Mouse (Mus musculus) ovary, postnatal 14 days (tissue): ENCODE data around the gene Tusc2.
"Not testable (repeated sequence)": the region's sequence is repeated elsewhere in the genome, so short reads cannot be mapped to it uniquely, and the experiment has no call there.

Source experiments
- DNase-seq: peaks from one replicate; pipeline ENCODE4 v3.0.0; 2022; ENCODE audit warnings: low spot score

Tusc2 gene

GRCm38 (mm10) chr9:107545199-107545598 is 17.9 kb upstream of the Tusc2 start:
- no peak for DNase-seq

- DNase-seq = peak; percentile 76
These were observed 17.5 kb upstream of the Tusc2 start for GRCm38 (mm10) chr9:107545602-107546001.

DNA sequence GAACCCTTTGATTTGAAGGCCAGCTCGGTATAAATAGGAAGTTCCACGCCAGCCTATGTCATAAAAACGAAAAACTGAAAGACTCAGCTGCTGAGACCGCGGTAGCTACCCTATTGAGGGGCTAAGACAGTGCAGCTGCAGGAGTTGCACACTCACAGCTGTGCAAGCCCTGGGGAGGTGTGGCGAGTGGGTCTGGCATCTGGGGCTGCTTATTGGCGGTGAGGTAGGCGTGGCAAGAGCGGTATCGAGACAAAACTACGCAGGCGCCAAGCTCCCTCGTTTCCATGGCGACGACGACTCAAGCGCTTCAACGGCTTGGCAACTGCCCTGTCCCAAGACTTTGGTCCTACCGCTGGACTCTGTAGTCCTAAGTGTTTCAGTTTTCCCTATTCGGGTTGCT is 16.0 kb upstream of the Tusc2 start, which contains the start of gene Zmynd10:
Gene Zmynd10, plus strand, starts transcription at position 273 of the 400 bp plus-strand sequence.
- peak; percentile 85 for DNase-seq

- DNase-seq = no peak
These were observed 15.1 kb upstream of the Tusc2 start for GRCm38 (mm10) chr9:107547957-107548356.

- DNase-seq = no peak
These were observed 14.2 kb upstream of the Tusc2 start for GRCm38 (mm10) chr9:107548820-107549219.

DNA sequence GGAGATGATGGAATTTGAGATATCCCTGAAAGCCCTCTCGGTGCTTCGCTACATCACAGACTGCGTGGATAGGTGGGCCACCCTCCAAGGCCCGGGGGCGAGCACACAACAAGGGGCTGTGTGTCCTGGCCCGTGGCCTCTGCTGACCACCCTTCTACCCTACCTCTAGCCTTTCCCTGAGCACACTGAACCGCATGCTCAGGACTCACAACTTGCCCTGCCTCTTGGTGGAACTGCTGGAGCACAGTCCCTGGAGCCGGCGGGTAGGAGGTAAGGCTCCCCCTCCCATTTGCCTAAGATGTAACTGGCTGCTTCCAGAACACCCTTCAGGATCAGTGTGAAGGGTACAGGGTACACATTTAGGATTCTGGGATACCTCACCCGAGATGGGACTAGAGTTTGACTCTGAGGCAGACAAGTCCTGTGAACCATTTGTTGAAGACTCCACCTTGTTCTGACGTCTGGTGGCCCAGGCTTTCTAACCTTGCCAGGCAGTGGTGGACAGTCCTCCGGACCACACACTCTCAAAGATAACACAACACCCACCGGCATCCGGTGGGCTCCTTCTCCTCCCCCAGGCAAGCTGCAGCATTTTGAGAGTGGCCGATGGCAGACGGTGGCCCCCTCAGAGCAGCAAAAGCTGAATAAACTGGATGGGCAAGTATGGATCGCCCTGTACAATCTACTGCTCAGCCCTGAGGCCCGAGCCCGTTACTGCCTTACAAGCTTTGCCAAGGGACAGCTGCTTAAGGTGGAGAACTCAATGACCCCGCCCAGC is 13.6 kb upstream of the Tusc2 start:
- no peak for DNase-seq

DNA sequence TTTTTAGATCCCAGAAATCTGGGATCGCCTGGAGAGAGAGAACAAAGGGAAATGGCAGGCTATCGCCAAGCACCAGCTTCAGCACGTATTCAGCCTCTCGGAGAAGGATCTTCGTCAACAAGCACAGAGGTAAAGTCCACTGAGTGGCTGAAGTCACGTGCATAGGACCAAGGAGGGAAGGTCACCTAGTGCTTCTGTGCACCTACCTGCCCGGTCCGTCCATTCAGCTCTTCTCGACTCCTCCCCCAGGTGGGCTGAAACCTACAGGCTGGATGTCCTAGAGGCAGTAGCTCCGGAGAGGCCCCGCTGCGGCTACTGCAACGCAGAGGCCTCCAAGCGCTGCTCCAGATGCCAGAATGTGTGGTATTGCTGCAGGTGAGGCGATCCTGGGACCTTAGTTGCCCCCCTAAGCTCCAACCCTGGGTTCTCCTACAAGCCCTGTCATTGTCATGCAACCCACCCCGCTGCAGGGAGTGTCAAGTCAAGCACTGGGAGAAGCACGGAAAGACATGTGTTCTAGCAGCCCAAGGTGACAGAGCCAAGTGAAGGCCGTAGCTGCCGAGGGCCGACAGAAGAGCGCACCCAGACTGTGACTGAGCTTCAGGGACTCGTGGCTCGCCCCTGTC is 12.5 kb upstream of the Tusc2 start:
- DNase-seq = no peak

GRCm38 (mm10) chr9:107551117-107551889 is 11.8 kb upstream of the Tusc2 start, which contains the start of gene Rassf1:
Rassf1 (plus strand) TSS chr9:107551555.
- DNase-seq = peak; percentile 52

DNA sequence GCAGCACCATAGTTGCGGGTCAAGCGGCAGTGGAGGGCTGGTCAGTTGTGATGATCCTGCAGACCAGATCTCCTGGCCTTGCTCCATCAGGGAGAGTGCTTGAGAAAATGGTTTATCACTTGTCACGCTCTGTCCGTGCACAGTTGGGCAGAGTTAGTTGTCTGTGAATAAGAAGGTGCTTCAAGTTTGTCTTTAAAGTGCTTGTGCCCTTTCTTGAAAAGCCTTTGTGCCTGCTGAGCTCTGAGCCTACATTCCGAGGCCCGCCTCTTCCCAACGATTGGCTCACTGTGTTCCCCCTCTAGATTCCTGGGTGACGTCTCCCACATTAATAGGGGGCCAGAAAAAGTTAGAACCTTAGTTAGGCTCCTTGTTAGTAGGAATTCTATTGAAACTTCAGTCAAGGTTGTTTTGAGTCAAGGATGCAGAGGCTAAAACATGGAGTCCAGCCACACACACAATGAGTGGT is 11.1 kb upstream of the Tusc2 start:
- no peak for DNase-seq

DNA sequence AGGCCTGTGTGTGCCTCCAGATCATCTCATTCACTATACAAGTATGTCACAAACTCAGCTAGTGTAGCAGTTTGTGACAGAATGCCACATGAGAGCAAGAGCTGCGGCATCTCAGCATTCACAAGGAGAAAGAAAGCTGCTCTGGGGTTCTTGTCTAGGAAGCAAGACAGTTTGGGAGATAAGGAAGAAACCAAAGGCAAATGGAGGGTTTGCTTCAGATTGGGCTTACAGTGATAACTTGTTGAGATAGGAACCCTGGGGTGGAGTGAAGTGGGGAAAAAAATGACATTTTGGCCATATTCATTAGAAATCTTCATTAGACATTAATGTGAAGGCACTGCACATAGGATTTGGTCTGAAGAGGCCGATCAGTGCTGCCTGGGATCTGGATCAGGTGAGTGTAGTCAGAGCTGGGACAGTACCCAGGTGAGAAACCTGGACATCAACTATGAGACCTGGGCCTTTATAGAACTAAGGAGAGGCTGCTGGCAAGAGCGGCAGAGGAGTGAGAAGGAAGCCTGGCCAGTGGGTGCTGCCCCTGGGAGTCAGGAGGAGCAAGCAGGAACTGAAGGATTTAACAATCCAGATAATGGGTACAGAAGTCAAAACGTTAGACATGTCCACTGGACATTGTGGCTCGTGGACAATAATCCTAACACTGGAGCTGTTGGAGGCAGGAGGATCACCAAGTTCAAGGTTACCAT is 10.2 kb upstream of the Tusc2 start:
- DNase-seq = no peak

DNA sequence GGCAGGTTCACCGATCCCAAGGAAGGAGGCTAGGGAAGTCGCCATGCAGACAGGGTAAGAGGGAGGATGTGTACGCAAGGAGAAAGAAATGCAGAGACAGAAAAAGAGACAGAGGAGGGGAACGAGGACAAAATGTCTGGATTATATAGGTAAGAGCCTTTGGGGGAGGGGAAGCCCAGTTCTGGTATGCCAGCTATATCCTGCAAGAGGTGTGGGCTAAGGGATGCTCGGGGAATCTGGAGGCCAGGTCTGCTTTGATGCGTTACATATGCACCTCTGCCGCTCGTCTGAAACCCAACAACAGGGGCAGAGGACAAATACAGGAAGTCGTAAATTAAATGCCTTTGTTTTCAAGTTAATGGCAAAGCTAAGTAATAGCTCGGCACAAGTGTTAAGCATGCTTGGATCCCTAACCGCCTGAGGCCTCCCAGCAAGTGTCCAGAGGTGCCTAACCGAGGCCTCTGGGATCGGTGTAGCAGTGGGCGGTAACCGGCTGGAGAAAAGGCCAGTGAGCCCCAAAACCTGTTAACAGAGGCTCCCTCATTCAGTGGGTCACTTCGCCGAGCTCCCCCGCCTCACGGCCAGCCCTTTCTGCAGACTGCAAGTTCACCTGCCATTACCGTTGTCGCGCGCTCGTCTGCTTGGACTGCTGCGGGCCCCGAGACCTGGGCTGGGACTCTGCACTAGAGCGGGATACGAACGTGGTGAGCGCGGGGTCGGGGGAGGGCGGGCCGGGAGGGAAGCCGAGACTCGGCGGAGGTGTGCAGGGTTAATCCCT is 9.3 kb upstream of the Tusc2 start:
- no peak for DNase-seq

GRCm38 (mm10) chr9:107554319-107554825 is 8.7 kb upstream of the Tusc2 start:
- DNase-seq = peak; percentile 81

- DNase-seq = no peak
These were observed 8.0 kb upstream of the Tusc2 start for GRCm38 (mm10) chr9:107555031-107555457.

DNA sequence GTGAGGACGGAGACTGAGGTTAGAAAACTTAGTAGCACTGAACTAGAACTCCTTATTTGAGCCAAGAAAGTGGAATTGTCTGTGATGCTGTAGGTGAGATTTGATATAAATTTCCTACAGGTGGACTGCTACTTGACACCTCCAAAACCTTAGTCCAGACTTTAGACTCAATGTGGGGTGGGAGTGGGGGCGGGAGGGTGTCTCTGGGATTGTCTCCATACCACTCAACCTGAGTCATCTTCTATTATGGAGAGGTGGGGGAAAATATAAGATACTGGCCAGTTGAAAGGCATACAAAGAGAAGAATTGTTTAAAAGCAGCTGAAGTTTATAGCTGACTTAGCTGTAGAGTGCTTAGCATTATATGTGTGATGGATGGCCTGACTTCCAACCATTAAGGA is 7.4 kb upstream of the Tusc2 start:
- no peak for DNase-seq

GRCm38 (mm10) chr9:107556346-107556745 is 6.7 kb upstream of the Tusc2 start:
- DNase-seq = no peak

GRCm38 (mm10) chr9:107565556-107565955 is 2.5 kb downstream of the Tusc2 start:
- not testable (repeated sequence) for DNase-seq

- DNase-seq = peak; percentile 81
These were observed 3.1 kb downstream of the Tusc2 start for GRCm38 (mm10) chr9:107566041-107566709.

DNA sequence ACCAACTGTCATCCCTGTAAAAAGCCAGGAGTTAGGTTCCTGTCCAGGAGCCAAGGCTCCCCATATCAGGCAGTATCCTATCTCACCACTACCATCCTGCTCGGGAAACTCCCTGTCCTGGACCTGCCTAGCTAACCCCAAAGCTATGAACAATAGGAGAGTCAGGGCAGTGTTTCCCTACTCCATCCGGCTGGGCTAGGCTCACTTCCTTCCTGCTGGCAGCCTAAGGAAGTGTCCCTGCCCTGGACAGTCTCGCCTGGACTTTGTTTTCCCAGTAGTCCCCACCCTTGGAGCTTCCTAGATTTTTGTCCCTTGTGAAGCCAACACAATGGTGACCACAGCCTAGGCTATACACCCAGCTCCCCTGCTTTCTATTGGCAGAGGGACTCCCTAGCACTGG is 3.8 kb downstream of the Tusc2 start:
- DNase-seq = no peak

DNA sequence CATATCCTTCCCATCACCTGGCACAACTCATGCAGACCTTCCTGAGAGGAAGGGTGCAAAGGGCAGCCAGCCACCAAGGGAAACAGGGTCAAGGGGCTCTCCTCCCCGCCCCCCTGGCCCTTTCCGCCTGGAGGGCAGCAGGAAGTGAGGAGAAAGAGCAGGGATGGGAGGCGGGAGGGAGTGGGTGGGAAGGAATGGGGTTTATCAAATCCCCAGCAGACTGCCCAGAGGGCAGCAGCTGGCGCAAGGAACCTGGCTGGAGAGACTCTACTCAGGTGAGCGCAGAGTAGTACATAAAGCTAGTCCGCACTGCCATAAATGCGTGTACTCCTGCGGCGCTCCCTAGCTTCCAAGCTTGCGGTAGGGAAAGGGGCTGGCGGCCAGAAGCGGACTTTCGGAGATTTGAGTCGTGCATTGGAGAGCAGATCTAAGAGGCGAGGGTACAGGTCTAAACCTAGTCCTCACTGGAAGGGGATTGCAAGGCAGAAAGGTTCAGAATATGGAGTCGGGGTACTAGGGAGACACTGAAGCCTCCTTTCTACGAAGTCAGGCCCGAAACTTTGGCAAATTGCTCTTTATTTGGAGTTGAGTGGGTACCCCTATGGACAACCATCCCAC is 4.8 kb downstream of the Tusc2 start, which contains the start of gene Hyal2:
Gene Hyal2, plus strand, starts transcription at position 244 of the 618 bp plus-strand sequence.
- no peak for DNase-seq
